Mouse (Mus musculus) embryonic fibroblast, embryonic 13.5 days (primary cell): ENCODE results near the gene Hs3st3b1.

Experiments
- CTCF ChIP-seq: IDR thresholded peaks from 2 replicates; pipeline ENCODE4 v1.5.1; 2011; ENCODE audit warnings: mild to moderate bottlenecking, control low read depth, low read length, moderate library complexity, borderline replicate concordance; ENCODE audit not compliant: insufficient read depth
- POLR2A ChIP-seq: IDR thresholded peaks from 2 replicates; pipeline ENCODE4 v1.6.1; 2011; ENCODE audit warnings: low read depth, mild to moderate bottlenecking, control low read depth, low read length, moderate library complexity

- TF ChIP-seq POLR2A (no peak), CTCF (no peak)
Observed at GRCm38 (mm10) chr11:63880296-63880695, 41.8 kb downstream of the Hs3st3b1 start.
